Mouse (Mus musculus) large intestine, adult 2 months (tissue): ENCODE data around the gene Pdpn. TPM values are rescaled to one million over a fixed set of nuclear protein-coding genes. Genes with fewer than 3 reads are reported as not detected.

Experiments
- DNase-seq: peaks from one replicate; pipeline ENCODE4 v3.0.0-alpha.2; 2012; ENCODE audit warnings: low read depth, low spot score
- WGBS: fragments of 180-500 bp; shearing (Covaris S2); methylation state at CpG from one replicate; pipeline ENCODE4 v1.1.7; 2018; 5-methylcytosine and 5-hydroxymethylcytosine counted together
- polyA plus RNA-seq: library from polyadenylated mRNA; depleted of rRNA; stranded (reverse); fragments of >200 nt; gene quantifications from 2 replicates; pipeline ENCODE4 v1.2.3, GENCODE M21; 2012

The Pdpn gene
- polyA plus RNA-seq, 1 experiment = 5.2 TPM

GRCm38 (mm10) chr4:143301042-143301441, 1.7 kb upstream of the Pdpn start:
- no peak for DNase-seq
- 38% methylated on average over 5 of the region's 5 CpGs for WGBS

- DNase-seq = no peak
- whole genome bisulfite sequencing = 30% methylated on average over 12 of the region's 12 CpGs
These were observed 837 bp upstream of the Pdpn start for GRCm38 (mm10) chr4:143300113-143300688.

GRCm38 (mm10) chr4:143298431-143299315, 691 bp downstream of the Pdpn start:
- no peak for DNase-seq
- 21% methylated on average over 24 of the region's 24 CpGs for WGBS

- WGBS = 38% methylated on average over 12 of the region's 12 CpGs
- DNase-seq = no peak
These were observed 2.3 kb downstream of the Pdpn start for GRCm38 (mm10) chr4:143297016-143297556.

GRCm38 (mm10) chr4:143296153-143296552, 3.2 kb downstream of the Pdpn start:
- 58% methylated on average over 5 of the region's 5 CpGs for WGBS
- DNase-seq = no peak

- DNase-seq = no peak
- WGBS = 40% methylated on average over 6 of the region's 6 CpGs
These were observed 5.0 kb downstream of the Pdpn start for GRCm38 (mm10) chr4:143294324-143294723.

GRCm38 (mm10) chr4:143288880-143289279, 10.5 kb downstream of the Pdpn start:
- no peak for DNase-seq
- WGBS = 22% methylated on average over 7 of the region's 7 CpGs

- no peak for DNase-seq
- WGBS = 41% methylated on average over 6 of the region's 6 CpGs
These were observed 10.9 kb downstream of the Pdpn start for GRCm38 (mm10) chr4:143288473-143288872.

GRCm38 (mm10) chr4:143287065-143287464, 12.3 kb downstream of the Pdpn start:
- no peak for DNase-seq
- WGBS = 54% methylated on average over 4 of the region's 4 CpGs

GRCm38 (mm10) chr4:143280166-143280565, 19.2 kb downstream of the Pdpn start:
- 85% methylated on average over 3 of the region's 3 CpGs for WGBS
- DNase-seq = no peak

GRCm38 (mm10) chr4:143279661-143280060, 19.7 kb downstream of the Pdpn start:
- 53% methylated on average over 12 of the region's 12 CpGs for WGBS

GRCm38 (mm10) chr4:143279016-143279415, 20.3 kb downstream of the Pdpn start:
- DNase-seq = no peak
- 74% methylated on average over 5 of the region's 5 CpGs for WGBS

More at GRCm38 (mm10) chr4:143279661-143280060, 19.7 kb downstream of the Pdpn start:
- no peak for DNase-seq

GRCm38 (mm10) chr4:143278429-143278871, 20.9 kb downstream of the Pdpn start:
- WGBS = 39% methylated on average over 14 of the region's 14 CpGs
- no peak for DNase-seq

- DNase-seq = no peak
- WGBS = 88% methylated on average over 6 of the region's 6 CpGs
These were observed 22.0 kb downstream of the Pdpn start for GRCm38 (mm10) chr4:143277319-143277718.

GRCm38 (mm10) chr4:143271571-143271970, 27.8 kb downstream of the Pdpn start:
- WGBS = 75% methylated on average over 6 of the region's 6 CpGs
- no peak for DNase-seq

GRCm38 (mm10) chr4:143270903-143271302, 28.5 kb downstream of the Pdpn start:
- no peak for DNase-seq
- WGBS = 71% methylated on average over 3 of the region's 3 CpGs

- 73% methylated on average over 12 of the region's 12 CpGs for WGBS
- DNase-seq = no peak
These were observed 36.7 kb downstream of the Pdpn start for GRCm38 (mm10) chr4:143262696-143263095.

- 35% methylated on average over 8 of the region's 8 CpGs for WGBS
- no peak for DNase-seq
These were observed 39.5 kb downstream of the Pdpn start for GRCm38 (mm10) chr4:143259718-143260349.

GRCm38 (mm10) chr4:143258517-143258916, 40.8 kb downstream of the Pdpn start:
- 36% methylated on average over 19 of the region's 19 CpGs for WGBS
- no peak for DNase-seq

GRCm38 (mm10) chr4:143257971-143258370, 41.4 kb downstream of the Pdpn start:
- whole genome bisulfite sequencing = 51% methylated on average over 6 of the region's 6 CpGs
- no peak for DNase-seq
